Mouse (Mus musculus) MEL (cell line): ENCODE results near the gene Rubcn. TPM values are rescaled to one million over a fixed set of nuclear protein-coding genes. Genes with fewer than 3 reads are reported as not detected.

ENCODE experiments used
- DNase-seq: peaks from one replicate; pipeline ENCODE4 v3.0.0; 2011; ENCODE audit warnings: low read depth, low spot score
- H3K27ac ChIP-seq: 2 replicates; pipeline ENCODE4 v1.5.1; 2012; ENCODE audit warnings: low read depth, mild to moderate bottlenecking, control low read depth, low read length, moderate library complexity; ENCODE audit not compliant: control insufficient read depth
- H3K27me3 ChIP-seq, 2 experiments: fragments of 150-350 bp in 1 of 2; sonication (generic) in 1 of 2; 2 replicates each; pipeline ENCODE4 v1.6.1; 2012; ENCODE audit warnings: low read length in 2 of 2, mild to moderate bottlenecking in 2 of 2, improper control_type of control experiment in 1 of 2, moderate library complexity in 1 of 2; ENCODE audit not compliant: insufficient read depth in 2 of 2, control insufficient read depth in 1 of 2
- H3K36me3 ChIP-seq, 2 experiments: 2 replicates each; pipeline ENCODE4 v1.6.1; 2012 to 2014; ENCODE audit warnings: low read length in 2 of 2, improper control_type of control experiment in 1 of 2, inconsistent platforms in 1 of 2, mild to moderate bottlenecking in 1 of 2; ENCODE audit not compliant: insufficient read depth in 2 of 2, control insufficient read depth in 1 of 2
- H3K4me1 ChIP-seq, 2 experiments: fragments of 150-350 bp in 1 of 2; sonication (generic) in 1 of 2; 2 replicates each; pipeline ENCODE4 v1.6.1; 2012; ENCODE audit warnings: low read length in 2 of 2, improper control_type of control experiment in 1 of 2, mild to moderate bottlenecking in 1 of 2; ENCODE audit not compliant: insufficient read depth in 2 of 2, control insufficient read depth in 1 of 2
- H3K4me3 ChIP-seq, 2 experiments: fragments of 150-350 bp in 1 of 2; sonication (generic) in 1 of 2; 2 replicates each; pipeline ENCODE4 v1.5.1; 2012; ENCODE audit warnings: low read depth in 2 of 2, low read length in 2 of 2, mild to moderate bottlenecking in 2 of 2, moderate library complexity in 2 of 2, control low read depth in 1 of 2, improper control_type of control experiment in 1 of 2; ENCODE audit not compliant: control insufficient read depth in 1 of 2, insufficient read depth in 1 of 2
- H3K79me2 ChIP-seq: 2 replicates; pipeline ENCODE4 v1.6.1; 2012; ENCODE audit warnings: mild to moderate bottlenecking, low read length, moderate library complexity; ENCODE audit not compliant: control insufficient read depth, poor library complexity, insufficient read depth
- H3K9ac ChIP-seq: 2 replicates; pipeline ENCODE4 v1.6.1; 2012; ENCODE audit warnings: low read depth, mild to moderate bottlenecking, control low read depth, low read length, moderate library complexity; ENCODE audit not compliant: control insufficient read depth, poor library complexity, severe bottlenecking
- H3K9me3 ChIP-seq: fragments of 150-350 bp; sonication (generic); replicated peaks from 2 replicates; pipeline ENCODE4 v1.6.1; 2012; ENCODE audit warnings: mild to moderate bottlenecking, low read length, improper control_type of control experiment, moderate library complexity; ENCODE audit not compliant: insufficient read depth
- BHLHE40 ChIP-seq: IDR thresholded peaks from 2 replicates; pipeline ENCODE4 v1.6.1; 2012; ENCODE audit warnings: low read depth, mild to moderate bottlenecking, inconsistent platforms, low read length, improper control_type of control experiment, borderline replicate concordance
- CTCF ChIP-seq, 3 experiments: IDR thresholded peaks in 2 of 3; conservative IDR thresholded peaks in 1 of 3; 2 replicates each; pipeline ENCODE4 v1.5.1; 2011 to 2012; ENCODE audit warnings: low read length in 3 of 3, low read depth in 2 of 3, mild to moderate bottlenecking in 2 of 3, improper control_type of control experiment in 1 of 3, inconsistent platforms in 1 of 3, mixed read lengths in 1 of 3, moderate library complexity in 1 of 3; ENCODE audit not compliant: control insufficient read depth in 1 of 3, insufficient read depth in 1 of 3, poor library complexity in 1 of 3, severe bottlenecking in 1 of 3
- E2F4 ChIP-seq: IDR thresholded peaks from 2 replicates; pipeline ENCODE4 v1.6.1; 2011; ENCODE audit warnings: low read depth, low read length, improper control_type of control experiment, borderline replicate concordance
- ETS1 ChIP-seq: IDR thresholded peaks from 2 replicates; pipeline ENCODE4 v1.6.1; 2012; ENCODE audit warnings: low read depth, mild to moderate bottlenecking, inconsistent platforms, low read length, improper control_type of control experiment, moderate library complexity
- GABPA ChIP-seq: IDR thresholded peaks from 2 replicates; pipeline ENCODE4 v1.6.1; 2012; ENCODE audit warnings: low read depth, mild to moderate bottlenecking, inconsistent platforms, low read length, improper control_type of control experiment, moderate library complexity
- GATA1 ChIP-seq: IDR thresholded peaks from 2 replicates; pipeline ENCODE4 v1.6.1; 2011; ENCODE audit warnings: low read depth, low read length, improper control_type of control experiment
- HCFC1 ChIP-seq: IDR thresholded peaks from 2 replicates; pipeline ENCODE4 v1.6.1; 2012; ENCODE audit warnings: low read depth, mild to moderate bottlenecking, inconsistent platforms, low read length, improper control_type of control experiment, moderate library complexity
- MAX ChIP-seq: IDR thresholded peaks from 2 replicates; pipeline ENCODE4 v1.6.1; 2011; ENCODE audit warnings: low read length, improper control_type of control experiment
- MAZ ChIP-seq: IDR thresholded peaks from 2 replicates; pipeline ENCODE4 v1.6.1; 2012; ENCODE audit warnings: low read depth, mild to moderate bottlenecking, inconsistent platforms, low read length, improper control_type of control experiment
- MYC ChIP-seq: IDR thresholded peaks from 2 replicates; pipeline ENCODE4 v1.6.1; 2011; ENCODE audit warnings: low read depth, mild to moderate bottlenecking, low read length, improper control_type of control experiment, moderate library complexity
- NELFE ChIP-seq: IDR thresholded peaks from 2 replicates; pipeline ENCODE4 v1.6.1; 2011; ENCODE audit warnings: low read depth, low read length, improper control_type of control experiment
- NRF1 ChIP-seq: IDR thresholded peaks from 2 replicates; pipeline ENCODE4 v1.6.1; 2014; ENCODE audit warnings: low read depth, mild to moderate bottlenecking, inconsistent platforms, low read length, improper control_type of control experiment, moderate library complexity; ENCODE audit not compliant: poor library complexity, insufficient read depth, severe bottlenecking
- POLR2AphosphoS5 ChIP-seq: IDR thresholded peaks from 2 replicates; pipeline ENCODE4 v1.6.1; 2012; ENCODE audit warnings: low read depth, borderline replicate concordance, mild to moderate bottlenecking, inconsistent platforms, low read length, moderate library complexity, mixed read lengths
- RAD21 ChIP-seq: IDR thresholded peaks from 2 replicates; pipeline ENCODE4 v1.6.1; 2011; ENCODE audit warnings: mild to moderate bottlenecking, low read depth, low read length, improper control_type of control experiment
- TAL1 ChIP-seq: IDR thresholded peaks from 2 replicates; pipeline ENCODE4 v1.6.1; 2012; ENCODE audit warnings: mild to moderate bottlenecking, inconsistent platforms, low read length, moderate library complexity, mixed read lengths
- TBP ChIP-seq: IDR thresholded peaks from 2 replicates; pipeline ENCODE4 v1.8.0; 2011; ENCODE audit warnings: low read depth, low read length, improper control_type of control experiment
- UBTF ChIP-seq: IDR thresholded peaks from 2 replicates; pipeline ENCODE4 v1.6.1; 2012; ENCODE audit warnings: low read depth, mild to moderate bottlenecking, inconsistent platforms, low read length, improper control_type of control experiment, moderate library complexity, borderline replicate concordance; ENCODE audit not compliant: insufficient read depth
- USF1 ChIP-seq: IDR thresholded peaks from 2 replicates; pipeline ENCODE4 v1.6.1; 2014; ENCODE audit warnings: low read depth, mild to moderate bottlenecking, inconsistent platforms, low read length, improper control_type of control experiment, moderate library complexity
- USF2 ChIP-seq, 2 experiments: IDR thresholded peaks; 2 replicates each; pipeline ENCODE4 v1.6.1; 2011 to 2012; ENCODE audit warnings: improper control_type of control experiment in 2 of 2, low read length in 2 of 2, borderline replicate concordance in 1 of 2, inconsistent platforms in 1 of 2, low read depth in 1 of 2, mild to moderate bottlenecking in 1 of 2; ENCODE audit not compliant: insufficient read depth in 1 of 2
- ZC3H11A ChIP-seq: IDR thresholded peaks from 2 replicates; pipeline ENCODE4 v1.6.1; 2012; ENCODE audit warnings: low read depth, mild to moderate bottlenecking, inconsistent platforms, low read length, improper control_type of control experiment
- ZKSCAN1 ChIP-seq: IDR thresholded peaks from 2 replicates; pipeline ENCODE4 v1.6.1; 2012; ENCODE audit warnings: low read depth, mild to moderate bottlenecking, inconsistent platforms, low read length, improper control_type of control experiment, moderate library complexity
- ZMIZ1 ChIP-seq: IDR thresholded peaks from 2 replicates; pipeline ENCODE4 v1.6.1; 2012; ENCODE audit warnings: low read depth, mild to moderate bottlenecking, inconsistent platforms, low read length, improper control_type of control experiment, moderate library complexity
- ZNF384 ChIP-seq: IDR thresholded peaks from 2 replicates; pipeline ENCODE4 v1.6.1; 2012; ENCODE audit warnings: low read depth, mild to moderate bottlenecking, inconsistent platforms, low read length, improper control_type of control experiment
- polyA plus RNA-seq, 2 experiments: library from polyadenylated mRNA; stranded (reverse) in 1 of 2; unstranded in 1 of 2; fragments of >175 nt in 1 of 2; fragments of >200 nt in 1 of 2; gene quantifications; 2 replicates each; pipeline versions ENCODE4 v1.2.1 to v1.2.4; 2012; ENCODE audit warnings: low replicate concordance in 2 of 2, low read depth in 1 of 2; ENCODE audit not compliant: insufficient read length in 2 of 2, insufficient read depth in 1 of 2, missing spikeins in 1 of 2
- total RNA-seq: library from RNA; depleted of rRNA; stranded (reverse); fragments of 300-350 nt; gene quantifications from 2 replicates; pipeline ENCODE4 v1.2.3, GENCODE M21; 2012

Rubcn gene
- total and polyA plus RNA-seq, 3 experiments = 10.2 to 14.6 TPM; not detected in 1

DNA sequence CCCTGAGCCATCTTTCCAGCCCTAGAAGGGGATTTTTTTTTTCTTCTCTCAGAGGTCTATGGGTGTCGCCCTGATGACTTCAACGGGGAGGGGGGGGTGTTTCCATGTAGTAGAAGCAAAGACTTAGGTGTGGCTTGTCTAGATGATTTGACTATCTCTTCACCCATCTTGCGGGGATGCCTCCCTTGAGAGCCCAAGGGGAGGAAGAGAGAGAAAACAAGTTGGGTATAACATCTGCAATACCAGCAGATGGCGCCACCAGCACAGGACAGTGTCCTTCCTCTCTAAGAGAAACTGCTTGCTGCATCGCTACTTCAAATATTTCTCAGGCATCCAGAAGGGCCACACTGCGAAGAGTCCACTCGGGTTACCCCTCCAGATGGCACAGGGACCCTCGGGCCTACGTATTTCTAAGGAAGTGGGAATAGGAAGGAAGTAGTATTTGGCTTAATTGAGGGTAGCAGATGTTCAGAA is 64.6 kb downstream of the Rubcn start (continued):
- TF ChIP-seq NRF1 = no peak
- TF ChIP-seq TAL1 = no peak
- TF ChIP-seq ZMIZ1 = no peak
- TF ChIP-seq BHLHE40 = peak; percentile 24; the same call in 1 of the 2 replicates
- no peak for TF ChIP-seq NELFE
- TF ChIP-seq MAZ = no peak

DNA sequence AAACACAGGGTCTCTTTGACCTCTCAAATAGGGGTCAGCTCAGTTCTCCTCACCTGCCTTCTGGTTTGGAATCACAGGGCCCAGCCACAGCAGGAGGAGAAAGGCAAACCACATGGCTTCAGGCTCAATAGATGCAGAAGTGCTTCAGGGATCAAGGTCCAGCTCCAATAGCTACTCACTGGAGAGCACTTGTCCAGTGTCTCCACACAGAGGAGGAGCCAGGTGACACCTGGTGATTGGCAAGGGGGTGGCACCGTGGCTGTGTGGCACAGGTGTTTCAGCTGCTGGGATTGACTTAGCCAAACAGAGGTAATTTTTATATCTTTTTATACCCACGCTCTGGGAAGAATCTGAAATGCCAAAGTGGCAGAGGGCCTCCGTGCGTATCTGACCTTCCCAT is 67.2 kb downstream of the Rubcn start, which contains the start of gene Smbd1:
Smbd1 (minus strand) TSS at position 157 of the 400 bp plus-strand sequence.
- Histone ChIP-seq H3K9me3 (no peaks in the 10 kb centered on the region), H3K27me3 (no peaks in the 10 kb centered on the region), H3K27ac (no peak within 1 kb of the TSS), H3K4me3 (no peak within 1 kb of the TSS), H3K9ac (no peak within 1 kb of the TSS), H3K4me1 (peaks cover 0 to 18% of the 10 kb centered on the region in 2 experiments; a peak in 2 of 4 replicates), H3K36me3 (peaks cover 0 to 7% of the 10 kb centered on the region in 2 experiments; a peak in 2 of 4 replicates), H3K79me2 (no peaks in the 10 kb centered on the region)
- TF ChIP-seq ZNF384 (no peak), GATA1 (no peak), USF1 (no peak), GABPA (no peak), MYC (no peak), ZC3H11A (no peak), E2F4 (no peak), UBTF (no peak), ETS1 (no peak), USF2 (IDR thresholded peaks at IDR 0.05; ENCODE audit: borderline replicate concordance in 1 of 2, insufficient read depth in 1 of 2, low read depth in 1 of 2, low read length in 2 of 2) (no peak), POLR2AphosphoS5 (no peak), HCFC1 (no peak), CTCF (IDR thresholded peaks at IDR 0.05 in 2 of 3, conservative IDR thresholded peaks at IDR 0.05 in 1 of 3; ENCODE audit: control insufficient read depth in 1 of 3, insufficient read depth in 1 of 3, low read depth in 2 of 3, low read length in 3 of 3, poor library complexity in 1 of 3, severe bottlenecking in 1 of 3) (no peak), ZKSCAN1 (no peak), TBP (no peak), NRF1 (no peak), MAX (no peak), RAD21 (no peak)
- DNase-seq = no peak
